Mouse (Mus musculus): ENCODE data around the gene Nr2f2.

Gene Nr2f2

DNA sequence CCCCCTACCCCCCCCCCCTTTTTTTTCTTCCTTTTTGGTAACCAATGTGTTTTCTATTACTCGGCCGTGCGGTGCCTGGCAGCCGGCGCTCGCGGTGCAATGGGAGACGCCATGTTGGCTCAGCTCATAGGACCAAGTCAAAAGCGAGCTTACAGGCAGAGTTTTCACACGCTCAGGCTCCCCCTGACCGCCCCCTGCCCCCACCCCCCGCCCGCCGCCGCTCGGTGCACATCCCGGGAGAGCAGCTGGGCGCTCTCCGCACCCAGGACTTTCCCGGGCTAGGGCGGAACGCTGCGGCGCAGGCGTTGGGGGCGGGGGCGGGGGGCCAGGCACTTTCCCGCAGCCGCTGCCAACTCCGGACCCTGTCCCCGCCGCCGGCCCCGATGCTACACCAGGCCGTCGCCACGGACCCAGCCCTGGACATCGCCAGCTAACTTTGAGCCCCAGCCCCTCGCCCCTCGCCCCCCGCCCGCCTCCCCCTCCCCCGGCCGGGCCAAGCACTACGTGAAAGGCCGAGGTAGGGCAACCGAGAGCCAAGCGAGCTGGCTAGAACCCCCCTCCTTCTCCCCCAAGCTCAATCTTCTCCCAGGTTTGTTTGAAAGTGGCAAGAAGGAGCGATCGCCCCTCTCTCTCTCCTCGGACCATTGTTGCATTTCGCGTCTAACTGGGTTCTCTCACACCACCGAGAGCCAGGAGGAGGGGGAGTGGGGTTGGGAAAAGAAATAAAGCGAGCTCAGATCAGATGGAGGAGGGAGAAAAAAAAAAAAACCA is 15.6 kb downstream of the Nr2f2 start:
- no peak for DNase-seq (ENCODE audit: low read depth)

DNA sequence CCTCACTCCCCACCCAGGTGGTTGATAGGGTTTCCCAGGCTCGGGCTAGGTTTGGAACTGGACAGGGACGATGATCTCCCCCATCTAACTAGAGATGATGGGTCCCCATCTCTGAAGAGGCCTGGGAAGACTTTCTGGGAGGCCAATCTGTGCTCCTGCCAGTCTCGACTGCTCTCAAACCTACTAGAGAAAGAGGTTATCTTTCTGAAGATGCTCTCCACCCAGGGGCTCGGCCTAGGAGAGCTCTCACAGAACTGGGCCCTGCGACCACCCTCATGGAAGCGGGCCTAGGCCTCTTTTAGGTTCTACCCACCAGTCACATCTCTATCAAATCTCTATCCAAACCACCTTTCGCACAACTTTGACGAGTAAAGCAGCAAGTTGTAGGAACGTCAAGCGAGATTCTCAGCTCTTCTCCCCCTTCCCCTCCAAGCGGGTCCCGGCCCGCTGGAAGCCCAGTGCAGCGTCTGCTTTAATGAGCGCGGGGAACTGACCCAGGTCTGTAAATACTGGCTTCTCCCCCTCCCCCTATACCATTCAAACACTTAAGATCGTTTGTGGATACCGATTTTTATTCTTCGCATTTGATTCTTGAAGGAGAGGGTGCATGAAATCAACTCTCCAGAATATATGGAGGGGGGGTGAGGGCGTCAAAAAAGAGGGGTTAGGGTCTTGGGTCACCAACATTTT is 16.4 kb downstream of the Nr2f2 start:
- DNase-seq (ENCODE audit: low read depth): no peak

DNA sequence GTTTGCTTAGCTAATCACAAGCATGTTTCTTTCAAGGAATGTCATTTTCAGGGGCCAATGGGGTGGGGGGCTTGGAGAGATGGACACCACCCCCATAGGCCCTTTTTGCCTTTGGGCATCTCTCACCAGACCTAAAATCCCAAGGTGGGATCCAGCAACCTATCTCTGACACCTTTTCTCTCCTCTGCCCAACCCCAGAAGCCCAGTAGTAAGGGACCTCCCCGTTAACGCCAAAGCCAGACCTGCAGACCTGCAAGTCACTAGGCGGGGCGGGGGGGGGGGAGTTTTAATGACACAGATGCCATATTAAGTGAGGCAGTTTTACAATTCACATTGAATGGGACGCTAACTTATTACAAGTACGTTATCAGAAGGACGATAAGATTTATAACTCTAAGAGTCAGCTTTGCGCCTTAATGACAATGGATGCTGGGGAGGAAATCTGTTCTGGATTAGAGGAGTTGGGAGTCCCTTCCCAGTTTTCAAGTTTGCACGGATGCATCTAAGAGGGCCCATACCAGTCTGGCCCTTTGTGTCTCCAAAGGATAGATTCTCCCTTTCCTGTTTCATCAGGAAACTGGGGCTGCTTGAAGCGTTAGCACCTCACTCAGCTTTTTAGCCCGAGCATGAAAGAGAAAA is 17.4 kb downstream of the Nr2f2 start:
- no peak for DNase-seq (ENCODE audit: low read depth)

DNA sequence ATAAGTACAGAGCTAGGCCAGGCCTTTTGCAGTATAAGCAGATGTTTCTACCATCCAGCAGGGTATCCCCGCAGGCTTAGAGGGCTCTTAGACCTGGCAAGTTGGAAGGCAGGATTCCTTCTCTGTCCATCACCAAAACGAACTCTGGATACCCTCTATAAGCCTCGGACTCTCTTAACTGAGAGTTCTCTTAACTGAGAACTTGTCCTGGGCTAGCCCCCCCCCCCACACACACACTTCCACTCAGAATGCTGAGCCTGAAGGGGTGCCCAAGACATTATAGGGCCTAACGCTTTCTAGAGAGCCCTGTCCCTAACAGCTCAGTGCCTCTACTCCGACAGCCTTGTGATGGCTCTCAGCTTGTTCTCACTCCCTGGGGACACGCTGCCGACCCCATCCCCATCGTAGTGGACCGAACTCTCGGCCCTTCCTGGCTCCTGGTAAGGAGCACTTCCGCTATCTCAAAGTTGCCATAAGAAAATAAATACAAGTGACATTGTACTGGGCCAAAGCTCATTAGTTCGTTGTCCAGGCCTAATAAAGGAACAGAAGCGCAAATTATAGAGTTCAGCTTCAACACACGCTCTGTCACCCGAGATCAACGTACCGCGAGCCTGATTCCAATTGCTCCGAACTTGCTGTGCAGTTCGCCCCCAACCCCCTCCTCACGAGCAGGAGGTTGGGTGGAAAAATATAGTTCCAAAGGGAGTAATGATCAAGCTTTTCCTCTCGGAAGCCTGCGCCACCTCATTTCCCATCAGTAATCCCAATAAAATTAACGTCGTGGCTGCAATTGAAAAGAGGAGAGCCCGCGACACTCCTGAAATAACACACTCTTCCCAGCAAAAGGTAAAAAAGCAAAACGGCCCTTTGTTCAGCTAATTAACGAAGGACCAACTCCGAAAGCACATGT is 18.2 kb downstream of the Nr2f2 start:
- DNase-seq (ENCODE audit: low read depth): no peak

DNA sequence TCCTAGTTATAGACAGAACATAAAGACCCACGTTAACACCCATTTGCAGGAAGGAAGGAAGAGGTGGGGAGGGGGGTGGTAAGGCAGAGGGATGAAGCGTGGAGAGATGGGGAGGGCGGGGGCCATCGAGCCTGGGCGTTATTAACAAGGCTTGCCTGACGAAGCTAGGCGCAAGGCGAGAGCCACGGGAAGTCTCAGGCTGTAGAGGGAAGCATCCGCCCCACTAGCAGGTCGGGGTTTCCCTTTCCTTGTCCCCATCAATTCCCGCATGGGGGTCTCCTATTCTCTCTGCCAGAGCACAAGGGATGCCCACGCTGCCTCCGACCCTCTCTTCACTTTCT is 18.9 kb downstream of the Nr2f2 start:
- no peak for DNase-seq (ENCODE audit: low read depth)

DNA sequence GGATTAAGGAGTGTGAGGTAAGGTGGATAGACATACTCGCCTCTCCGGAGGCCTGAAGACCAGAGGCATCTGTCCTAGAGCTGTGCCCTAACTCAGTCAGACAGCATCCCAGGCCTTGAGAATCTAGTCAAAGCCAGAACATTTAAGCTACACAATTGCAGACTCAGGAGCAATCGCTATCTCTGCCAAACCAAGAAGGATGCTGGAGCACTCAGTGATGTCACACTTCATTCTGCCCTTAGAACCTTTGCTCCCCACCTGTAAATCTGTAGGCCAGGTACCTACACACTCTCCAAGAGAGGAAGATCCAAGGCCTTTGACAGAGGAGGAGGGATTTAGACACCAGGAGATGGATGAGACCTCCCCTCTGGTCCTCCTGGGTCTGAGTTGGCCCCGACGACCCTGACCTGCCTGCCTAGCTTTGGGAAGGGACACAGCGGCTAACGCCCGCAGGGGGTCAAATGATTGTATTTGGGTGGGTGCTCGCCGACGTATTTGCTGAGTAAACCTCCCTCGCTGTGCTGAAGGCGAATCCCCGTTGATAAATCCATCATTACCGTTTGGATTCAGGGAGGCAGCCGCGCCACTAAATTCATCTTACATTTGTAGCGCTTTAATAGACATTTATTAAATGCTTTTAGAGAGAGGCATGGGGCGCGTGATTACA is 19.5 kb downstream of the Nr2f2 start:
- DNase-seq (ENCODE audit: low read depth): no peak

DNA sequence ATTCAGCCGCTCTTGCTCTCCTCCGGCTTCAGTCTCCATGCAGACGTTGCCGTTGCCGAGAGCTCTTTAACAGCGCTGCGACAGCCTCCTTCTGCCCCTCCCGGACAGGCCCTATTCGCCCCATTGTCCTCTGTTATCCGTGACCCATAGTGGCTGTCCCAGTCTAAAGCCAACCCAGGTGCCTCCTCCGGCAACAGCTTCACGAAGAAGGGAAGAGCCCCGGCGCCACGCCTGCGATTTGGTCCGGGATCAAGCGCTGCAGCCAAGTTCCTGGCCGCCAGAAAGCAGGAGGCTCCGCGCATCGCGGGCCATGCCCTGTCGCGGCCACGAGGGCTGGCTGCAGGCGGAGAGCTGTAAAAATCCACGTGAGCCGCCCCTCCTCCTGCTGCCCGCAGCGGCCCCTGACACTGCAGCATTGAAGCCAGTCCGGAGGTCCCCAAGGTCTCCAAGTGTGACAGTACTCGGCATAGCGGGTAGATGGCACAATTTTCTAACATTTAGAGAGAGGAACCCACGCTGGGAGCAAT is 20.5 kb downstream of the Nr2f2 start:
- DNase-seq (ENCODE audit: low read depth): no peak

DNA sequence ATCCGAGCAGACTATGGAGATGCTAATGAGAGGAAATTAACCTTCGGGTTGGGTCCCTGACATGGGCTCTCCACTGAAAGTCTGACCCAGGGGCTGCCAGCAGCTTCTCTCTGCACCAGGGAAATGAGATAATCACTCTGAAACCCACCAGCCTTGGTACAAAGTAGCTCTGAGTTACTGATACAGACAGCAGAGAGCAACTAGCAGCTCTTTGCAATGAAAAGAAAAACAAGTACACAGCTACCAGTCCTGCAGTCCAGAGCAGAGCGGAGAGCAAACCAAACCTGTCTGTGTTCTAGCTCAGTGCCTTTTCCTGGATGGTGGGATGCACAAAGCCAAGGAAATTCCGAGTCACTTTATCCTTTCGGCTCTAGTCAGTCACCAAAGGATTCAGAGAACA is 23.1 kb downstream of the Nr2f2 start:
- DNase-seq (ENCODE audit: low read depth): no peak

DNA sequence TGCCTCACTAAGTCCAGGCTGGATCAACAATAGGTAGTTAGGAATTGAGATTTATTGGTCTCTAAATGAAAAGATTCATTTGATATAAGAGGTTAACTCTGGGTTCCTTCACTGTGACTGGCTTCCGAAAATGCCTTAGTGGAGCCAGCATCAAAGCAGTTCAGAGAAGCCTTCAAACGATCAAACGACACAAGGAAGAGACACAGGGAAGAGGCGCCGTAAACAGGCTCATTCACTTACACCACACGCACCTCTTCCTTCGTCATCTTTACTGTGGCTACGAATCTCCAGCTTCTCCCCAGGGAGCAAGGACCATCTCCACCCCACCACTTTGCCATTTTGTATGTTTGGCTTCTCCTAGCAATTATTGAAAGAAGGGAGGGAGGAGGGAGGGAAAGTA is 23.8 kb downstream of the Nr2f2 start:
- no peak for DNase-seq (ENCODE audit: low read depth)

DNA sequence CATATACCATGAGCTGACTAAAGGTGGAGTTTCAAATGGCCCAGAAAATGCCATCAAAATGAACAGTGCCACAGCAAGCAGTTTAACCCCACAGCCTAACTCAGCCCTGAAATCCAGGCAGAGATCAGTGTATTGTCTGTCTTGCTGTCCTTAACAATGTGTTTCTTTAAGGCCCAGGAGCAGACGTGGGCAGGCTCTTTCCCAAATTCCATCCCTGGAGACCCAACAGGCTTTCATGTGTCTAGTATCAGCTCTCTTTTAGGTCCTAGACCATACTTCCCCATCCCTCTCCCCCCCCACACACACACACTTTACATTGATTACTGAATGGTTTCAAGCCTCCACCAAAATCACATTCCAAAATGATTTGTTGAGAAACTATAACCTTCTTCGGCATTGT is 24.5 kb downstream of the Nr2f2 start:
- no peak for DNase-seq (ENCODE audit: low read depth)

DNA sequence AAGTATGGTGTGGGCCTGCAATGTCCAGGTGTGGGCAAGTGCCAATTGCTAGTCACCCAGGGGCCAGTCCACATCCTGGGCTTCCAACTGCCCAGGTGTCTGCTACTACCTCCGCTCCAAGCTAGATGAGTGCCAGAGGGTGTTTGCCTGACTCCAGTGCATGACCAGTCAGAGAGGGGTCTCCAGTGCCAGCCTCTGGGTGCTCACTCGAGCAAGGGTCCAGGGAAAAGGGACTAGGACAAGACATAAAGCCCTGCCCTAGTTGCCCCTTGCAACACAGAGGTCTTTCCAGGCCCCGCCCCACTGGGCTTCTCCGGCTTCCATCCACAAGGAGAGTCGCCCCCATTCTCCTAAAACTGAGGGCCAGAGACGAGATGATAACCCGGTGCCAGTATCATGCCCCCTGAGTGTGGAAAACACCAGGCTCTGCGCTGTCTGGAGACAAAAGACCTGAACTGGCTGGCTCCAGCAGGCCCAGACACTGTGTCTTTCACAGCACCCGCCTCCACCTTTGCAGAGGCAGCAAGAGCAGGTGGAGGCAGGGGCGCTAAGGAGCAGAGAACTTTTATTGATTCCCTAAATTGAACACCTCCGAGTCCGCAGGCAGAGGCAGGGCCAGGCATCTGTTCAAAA is 26.4 kb downstream of the Nr2f2 start:
- DNase-seq (ENCODE audit: low read depth): no peak

DNA sequence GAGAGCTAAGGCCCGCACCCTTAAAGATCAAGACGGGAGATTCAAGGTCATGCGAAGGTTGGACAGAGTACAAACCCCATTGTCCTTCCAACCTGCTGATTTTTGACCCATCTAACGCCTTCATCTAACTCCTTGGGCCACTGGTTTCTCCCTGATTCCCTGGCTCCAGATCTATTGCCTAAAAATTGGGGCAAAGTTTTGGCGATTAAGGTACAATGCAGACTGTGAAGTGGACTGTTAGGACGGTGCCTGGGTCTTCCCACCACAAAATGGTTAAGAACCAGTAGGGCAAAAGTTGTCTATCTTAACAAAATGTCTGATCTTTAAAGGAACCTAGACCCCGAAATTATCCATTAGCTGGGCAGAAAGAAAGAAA is 28.3 kb downstream of the Nr2f2 start:
- DNase-seq (ENCODE audit: low read depth): no peak

DNA sequence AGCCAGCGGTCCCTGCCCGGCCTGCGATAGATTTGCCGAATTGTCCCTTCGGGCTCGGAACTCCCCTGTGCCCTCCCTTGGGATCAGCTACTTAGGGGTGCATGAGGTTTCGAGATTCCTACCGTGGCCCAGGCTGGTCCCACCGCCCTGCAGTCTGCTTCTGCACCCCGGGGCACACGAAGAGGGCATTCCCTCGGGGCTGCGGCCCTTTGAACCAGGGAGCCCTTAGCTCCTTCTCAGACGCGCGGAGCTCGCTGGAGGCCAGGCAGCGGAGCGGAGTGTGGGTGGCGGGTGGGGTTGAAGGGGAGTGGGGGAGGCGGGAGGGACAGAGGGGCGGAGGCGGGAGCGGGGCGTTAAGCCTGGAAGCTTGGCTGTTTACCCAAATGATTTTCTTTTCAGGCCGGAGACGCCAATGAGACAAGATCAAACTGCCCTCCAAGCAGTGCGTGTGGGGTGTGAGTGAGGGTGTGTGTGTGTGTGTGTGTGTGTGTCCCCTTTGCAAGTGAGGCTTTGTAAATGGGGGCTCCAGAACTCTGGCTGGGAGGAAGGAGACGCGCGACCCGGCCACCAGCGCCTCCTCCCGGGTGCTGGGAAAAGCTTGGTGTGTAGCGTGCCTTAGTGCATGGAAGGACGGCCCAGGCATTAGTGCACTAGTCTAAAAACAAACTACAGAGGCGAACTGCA is 28.8 kb downstream of the Nr2f2 start:
- DNase-seq (ENCODE audit: low read depth): no peak

DNA sequence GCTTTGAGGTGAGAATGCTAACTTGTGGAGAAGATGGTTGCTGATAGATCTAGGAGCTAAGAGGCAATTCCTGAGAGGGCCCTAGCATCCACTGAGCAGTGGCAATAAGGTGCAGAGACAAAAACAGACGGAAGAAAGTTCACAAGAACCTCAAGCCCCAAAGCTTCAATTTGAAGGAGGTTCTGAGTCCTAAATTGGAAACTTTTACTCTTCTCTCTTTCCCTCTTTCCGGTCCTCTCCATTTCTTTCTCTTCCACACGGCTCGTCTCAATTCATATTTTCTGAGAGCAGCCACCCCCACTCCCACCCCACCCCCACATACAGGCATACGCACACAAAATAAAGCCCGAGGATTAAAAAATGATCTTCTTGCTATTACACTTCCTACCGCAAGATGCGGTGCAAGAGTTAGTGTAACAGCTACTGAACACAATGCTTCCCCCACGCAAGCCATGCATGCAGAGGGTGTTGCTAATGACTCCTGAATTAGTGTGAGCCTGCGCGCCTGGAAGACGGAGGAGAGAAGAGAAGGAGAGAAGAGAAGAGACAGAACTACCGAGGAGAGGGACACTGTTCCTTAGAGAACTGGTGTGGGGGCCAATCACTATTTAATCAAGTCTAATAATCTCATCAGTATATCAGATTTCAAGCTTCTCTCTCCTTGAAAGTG is 29.8 kb downstream of the Nr2f2 start:
- DNase-seq (ENCODE audit: low read depth): no peak

DNA sequence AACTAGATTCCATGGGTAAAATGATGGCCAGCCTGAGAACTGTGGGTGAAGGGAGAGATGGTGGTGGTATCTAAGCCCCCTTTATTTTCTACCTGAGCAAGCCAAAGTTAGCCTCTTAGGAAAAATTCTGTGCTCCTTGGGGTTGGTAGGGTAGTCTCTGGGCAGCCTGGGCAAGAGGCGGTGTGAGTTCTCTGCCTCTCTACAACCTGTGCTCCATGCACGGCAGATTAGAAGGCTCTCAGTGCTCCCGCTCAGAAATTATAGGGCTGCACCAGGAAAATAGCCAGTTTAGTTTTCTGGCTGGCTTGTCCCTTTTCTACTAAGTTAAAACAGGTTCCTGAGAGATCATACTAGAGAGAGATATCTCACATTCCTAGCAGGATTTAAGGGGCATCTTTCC is 30.4 kb downstream of the Nr2f2 start:
- DNase-seq (ENCODE audit: low read depth): no peak

DNA sequence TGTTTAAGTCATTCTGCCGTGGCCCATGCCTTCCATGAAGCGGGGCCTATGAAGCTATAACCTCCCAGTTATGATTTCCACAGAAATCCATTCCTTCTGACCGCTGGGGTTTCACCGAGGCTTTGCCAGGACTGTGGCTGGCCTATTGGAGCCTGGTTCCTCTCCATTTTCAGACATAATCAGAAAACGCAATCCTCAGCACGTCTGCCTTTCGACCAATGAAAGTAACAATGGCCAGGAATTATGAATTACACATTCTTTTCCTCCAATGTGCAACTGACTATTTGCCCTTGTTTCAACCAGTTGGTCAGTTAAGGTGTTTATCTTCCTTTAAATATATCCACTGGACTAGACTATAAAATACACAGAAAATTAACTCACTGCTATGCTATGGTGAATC is 31.1 kb downstream of the Nr2f2 start:
- no peak for DNase-seq (ENCODE audit: low read depth)

DNA sequence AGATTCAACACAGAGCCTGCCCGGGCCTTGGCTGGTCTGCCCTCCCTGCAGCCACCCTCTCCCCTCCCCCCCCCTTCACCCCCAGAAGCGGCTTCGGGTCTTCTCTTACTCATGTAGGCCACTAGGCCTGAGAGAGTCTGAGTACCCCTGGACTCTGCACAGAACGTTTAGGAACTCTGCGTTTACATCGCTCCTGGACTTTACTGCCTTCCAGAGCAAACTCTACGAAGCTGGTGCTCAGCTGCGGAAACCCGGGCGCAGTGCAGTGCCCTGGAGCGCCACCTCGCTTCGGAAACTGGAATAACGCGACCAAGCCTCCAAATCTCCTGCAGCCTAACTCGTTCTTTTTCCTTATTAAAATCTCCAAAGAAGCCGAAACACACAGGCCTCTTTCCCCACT is 31.7 kb downstream of the Nr2f2 start:
- DNase-seq (ENCODE audit: low read depth): peak; percentile 4

DNA sequence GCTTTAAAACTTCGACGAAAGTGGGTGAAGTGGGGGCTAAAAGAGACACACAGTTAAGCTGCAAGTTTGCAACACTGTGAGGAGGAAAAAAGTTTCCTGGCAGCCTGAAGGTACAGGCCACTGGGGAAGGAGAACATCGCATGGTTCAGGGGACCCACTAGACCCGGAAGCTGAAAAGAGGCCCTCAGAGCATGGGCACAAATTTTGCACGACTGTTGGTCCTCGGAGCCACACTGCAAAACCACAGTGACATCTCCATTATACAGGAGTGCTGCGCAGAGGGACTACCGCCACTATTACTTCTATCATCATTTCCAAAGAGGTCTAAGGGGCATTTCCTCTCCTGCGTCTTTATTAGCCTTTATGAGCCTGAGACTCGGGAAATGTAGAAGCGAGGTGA is 32.7 kb downstream of the Nr2f2 start:
- no peak for DNase-seq (ENCODE audit: low read depth)

DNA sequence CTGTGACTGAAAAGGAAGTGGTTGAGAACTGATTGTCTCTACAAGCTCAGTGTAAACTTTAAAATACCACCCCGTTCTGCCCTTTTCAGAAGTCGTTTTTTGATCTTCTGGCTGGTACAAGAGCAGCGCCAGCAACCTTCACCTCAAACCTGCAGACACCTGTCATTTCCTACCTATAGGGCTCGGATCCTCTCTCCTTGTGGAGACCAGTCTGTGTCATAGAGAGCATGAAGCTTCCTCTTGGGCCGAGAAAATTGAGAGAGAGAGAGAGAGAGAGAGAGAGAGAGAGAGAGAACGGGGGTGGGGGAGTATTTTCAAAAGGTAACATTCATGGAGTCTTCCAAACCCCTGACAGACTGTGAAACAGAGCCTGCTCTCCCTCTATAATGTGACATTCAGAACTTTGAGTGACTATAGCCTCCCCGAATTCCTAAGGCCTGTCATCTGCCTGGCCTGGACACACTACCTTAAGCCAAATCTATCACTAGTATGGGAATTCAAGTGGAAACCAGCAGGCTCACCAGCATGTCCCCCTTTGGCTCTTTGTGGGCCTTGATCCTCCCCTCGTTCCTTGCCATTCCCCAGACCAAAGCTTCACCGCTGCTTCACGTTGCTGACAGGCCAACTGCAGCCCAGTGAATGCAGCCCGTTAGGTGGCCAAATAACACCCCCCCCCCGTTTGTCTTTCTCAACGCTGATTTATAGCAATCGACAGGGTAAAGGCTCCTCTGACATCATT is 33.4 kb downstream of the Nr2f2 start:
- no peak for DNase-seq (ENCODE audit: low read depth)

Data from induced T-regulatory cell, adult 2 months (primary cell).